Mouse (Mus musculus) G1E-ER4 (cell line): ENCODE data around the gene Slc16a8. TPM values are rescaled to one million over a fixed set of nuclear protein-coding genes. Genes with fewer than 3 reads are reported as not detected.

Source experiments
- GATA1 ChIP-seq: IDR thresholded peaks from one replicate; pipeline ENCODE4 v1.8.0; 2012; ENCODE audit warnings: low read length, inconsistent platforms
- polyA plus RNA-seq: library from polyadenylated mRNA; stranded (reverse); fragments of >175 nt; gene quantifications from 2 replicates; pipeline ENCODE4 v1.2.3, GENCODE M21; 2012

The Slc16a8 gene
- polyA plus RNA-seq, 1 experiment, result not detected

DNA sequence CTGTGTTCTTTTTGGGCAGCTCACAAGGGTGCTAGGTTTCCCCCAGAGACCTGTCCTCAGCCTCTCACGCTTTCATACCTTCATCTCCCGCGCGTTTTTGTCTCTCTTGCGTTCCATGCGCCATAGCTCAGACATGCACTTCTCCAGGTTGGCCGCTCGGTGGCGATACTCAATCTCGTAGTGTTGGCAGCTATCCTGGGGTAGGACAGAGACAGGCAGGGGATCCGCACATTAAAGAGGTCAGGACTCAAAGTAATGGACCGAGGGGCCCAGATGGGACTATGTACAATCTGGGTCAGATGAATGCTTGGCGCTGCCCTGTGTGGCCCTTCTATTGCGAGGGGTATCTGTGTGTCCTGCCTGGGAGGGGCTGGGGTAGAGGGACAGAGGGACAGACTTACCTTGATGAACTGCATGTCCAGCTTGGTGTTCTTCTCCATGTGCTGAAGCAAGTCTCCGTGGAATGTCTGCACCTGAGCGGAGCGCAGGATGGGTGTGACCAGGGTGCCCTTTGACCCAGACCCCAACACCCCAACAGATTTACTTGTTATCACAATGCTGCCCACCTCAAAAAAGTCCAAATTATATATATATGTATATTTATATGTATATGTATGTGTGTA lies 16.7 kb upstream of the Slc16a8 start:
- TF ChIP-seq GATA1, result no peak

- no peak for TF ChIP-seq GATA1
Observed at GRCm38 (mm10) chr15:79270317-79271123, 16.0 kb upstream of the Slc16a8 start.

DNA sequence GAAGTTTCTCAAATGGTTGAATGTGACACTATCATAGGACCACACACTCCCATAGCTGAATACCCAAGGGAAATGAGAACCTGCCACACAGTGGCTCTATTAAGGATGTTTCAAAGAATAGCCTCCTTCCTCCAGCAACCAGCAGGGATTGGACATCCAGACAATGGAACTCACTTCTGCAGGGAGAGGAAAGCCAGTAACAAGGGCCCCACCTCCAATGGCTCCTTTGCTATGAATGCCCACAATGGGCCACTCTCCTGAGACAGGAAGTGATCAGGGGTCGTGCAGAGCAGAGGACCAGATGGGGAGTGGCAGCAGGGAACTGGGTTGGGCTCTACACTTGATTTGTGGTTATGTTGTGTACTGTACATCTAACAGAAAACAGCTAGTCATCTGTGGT lies 14.0 kb upstream of the Slc16a8 start:
- no peak for TF ChIP-seq GATA1

- TF ChIP-seq GATA1, result no peak
Observed at GRCm38 (mm10) chr15:79265384-79265783, 10.8 kb upstream of the Slc16a8 start.

GRCm38 (mm10) chr15:79263726-79264125 lies 9.2 kb upstream of the Slc16a8 start:
- no peak for TF ChIP-seq GATA1

DNA sequence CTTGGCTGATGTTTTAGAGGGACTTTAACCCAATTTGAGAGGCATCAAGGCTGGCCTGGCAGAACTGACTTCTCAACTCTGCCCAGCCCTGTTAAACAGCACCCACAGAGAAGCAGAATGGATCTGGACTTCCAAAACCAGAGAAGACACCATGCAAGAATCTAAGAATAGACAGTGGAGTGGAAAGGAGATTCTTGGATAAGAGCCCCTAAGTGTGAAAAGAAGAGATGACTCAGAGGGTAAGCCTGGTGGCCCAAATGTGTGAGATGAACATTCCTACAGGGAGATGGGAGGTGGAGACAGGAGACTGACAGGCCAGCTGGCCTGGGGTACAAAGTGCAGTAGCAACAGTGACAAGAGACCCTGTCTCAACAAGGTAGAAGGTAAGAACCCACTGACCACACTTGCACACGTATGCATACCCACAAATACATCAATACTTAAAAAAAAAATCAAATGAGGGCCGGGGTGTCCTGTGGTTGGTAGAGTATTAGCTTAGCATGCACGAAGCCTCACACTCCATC lies 8.3 kb upstream of the Slc16a8 start:
- TF ChIP-seq GATA1, result no peak

- no peak for TF ChIP-seq GATA1
Observed at GRCm38 (mm10) chr15:79262375-79262774, 7.8 kb upstream of the Slc16a8 start.

DNA sequence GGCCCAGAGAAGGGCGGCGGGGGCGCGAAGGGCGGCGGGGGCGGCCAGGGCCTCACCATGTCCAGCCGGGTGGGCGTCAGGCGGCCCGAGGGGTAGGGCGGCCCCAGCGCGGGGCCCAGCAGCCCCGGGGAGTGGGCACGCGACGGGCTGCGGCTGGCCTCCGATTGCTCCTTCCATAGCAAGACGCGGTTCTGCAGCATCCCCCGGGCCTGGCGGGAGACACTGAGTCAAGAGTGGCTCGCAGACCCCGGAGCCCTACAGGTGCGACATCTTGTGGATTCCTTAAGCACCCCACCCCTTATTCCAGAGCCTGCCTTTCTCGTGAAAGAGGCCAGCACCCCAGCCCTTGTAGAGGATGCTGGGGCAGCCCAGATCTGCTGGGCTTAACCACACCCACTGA lies 7.2 kb upstream of the Slc16a8 start:
- no peak for TF ChIP-seq GATA1

GRCm38 (mm10) chr15:79261095-79261725 lies 6.6 kb upstream of the Slc16a8 start:
- no peak for TF ChIP-seq GATA1

- no peak for TF ChIP-seq GATA1
Observed at GRCm38 (mm10) chr15:79258521-79258920, 4.0 kb upstream of the Slc16a8 start.

DNA sequence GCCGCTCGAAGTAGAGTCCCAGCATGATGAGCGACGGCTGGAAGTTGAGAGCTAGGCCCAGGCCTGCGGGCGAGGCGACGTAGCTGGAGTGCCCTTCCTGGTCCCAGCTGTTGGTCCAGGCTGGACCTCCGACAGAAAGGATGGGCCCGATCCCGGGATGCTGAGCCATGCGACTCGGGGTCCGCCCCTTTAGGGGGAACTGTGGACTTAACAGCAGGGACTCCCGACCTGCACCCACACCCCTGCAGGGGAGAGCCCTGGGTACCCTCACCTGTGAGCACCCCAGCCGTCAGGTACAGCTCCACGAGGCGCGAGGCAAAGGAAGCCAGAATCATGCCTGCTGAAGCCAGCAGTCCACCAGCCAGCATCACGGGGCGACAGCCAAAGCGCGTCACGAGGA lies 2.0 kb downstream of the Slc16a8 start:
- no peak for TF ChIP-seq GATA1

DNA sequence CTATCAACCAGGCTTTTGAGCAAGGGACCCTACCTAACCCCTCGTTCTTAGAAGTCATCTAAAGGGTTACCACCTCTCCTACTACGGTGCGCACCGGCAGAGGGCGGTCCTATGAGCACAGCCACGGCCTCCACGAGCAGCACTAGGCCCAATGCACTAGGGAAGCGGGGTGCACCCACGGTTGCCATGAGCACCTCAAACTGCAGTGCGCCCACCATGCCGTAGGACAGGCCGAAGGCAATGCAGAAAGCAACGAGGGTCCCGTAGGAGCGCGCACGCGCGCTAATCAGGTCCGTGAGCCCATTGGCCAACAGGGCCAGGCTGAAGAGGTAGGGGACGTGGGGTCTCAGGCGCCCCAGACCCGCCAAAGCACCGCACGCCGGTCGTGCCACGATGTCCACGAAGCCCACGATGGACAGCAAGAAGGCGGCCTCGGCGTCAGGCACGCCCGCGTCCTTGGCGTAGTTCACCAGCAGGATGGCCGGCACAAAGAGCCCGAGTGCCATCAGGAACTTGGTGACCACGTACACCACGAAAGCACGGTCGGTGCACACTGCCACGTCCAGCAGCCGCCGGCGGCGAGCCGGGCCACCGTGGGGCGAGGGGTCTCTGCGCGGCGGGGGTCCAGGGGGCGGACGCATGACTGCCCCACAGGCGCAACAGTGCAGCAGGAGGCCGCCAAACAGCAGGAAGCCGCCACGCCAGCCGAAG lies 2.6 kb downstream of the Slc16a8 start:
- no peak for TF ChIP-seq GATA1

DNA sequence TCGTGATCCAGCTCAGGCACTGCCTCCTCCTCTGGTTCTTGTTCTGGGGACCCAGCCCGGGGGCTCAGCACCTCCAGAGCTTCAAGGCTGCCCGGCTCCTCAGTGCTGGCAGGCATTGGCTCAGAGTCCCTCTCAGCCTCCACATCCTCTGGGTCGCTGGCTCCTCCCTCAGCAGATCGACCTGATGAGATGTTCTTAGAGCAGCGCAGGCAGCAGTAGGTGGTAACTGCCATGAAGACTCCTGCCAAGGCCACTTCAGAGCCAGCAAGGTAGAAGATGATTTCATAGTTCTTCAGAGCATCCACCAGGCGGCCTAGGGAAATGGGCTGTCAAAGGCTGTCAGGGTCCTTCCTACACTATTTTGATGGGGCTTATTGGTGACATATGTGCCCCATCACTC lies 3.4 kb downstream of the Slc16a8 start:
- TF ChIP-seq GATA1, result no peak

GRCm38 (mm10) chr15:79250236-79250635 lies 4.3 kb downstream of the Slc16a8 start:
- no peak for TF ChIP-seq GATA1

DNA sequence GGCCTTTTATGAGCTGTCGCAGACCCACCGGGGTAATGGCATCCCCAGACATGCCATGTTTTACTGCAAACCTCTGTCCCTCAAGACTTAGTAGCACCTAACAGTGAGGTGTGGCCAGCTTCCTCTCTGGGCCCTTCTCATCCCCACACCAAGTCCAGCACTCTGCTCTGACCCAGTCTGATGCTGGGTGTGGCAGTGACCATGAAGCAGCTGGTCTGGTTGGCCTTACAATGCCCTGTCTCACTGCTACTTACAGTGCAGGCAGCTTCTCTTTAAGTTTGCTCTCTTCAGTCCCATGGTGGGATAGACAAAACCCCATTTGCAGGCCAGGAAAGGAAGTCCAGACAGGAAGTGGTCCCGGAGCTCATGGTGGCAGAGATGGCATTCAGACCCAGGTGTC lies 9.2 kb downstream of the Slc16a8 start:
- no peak for TF ChIP-seq GATA1
